Mouse (Mus musculus): ENCODE data around the gene Il12a. TPM values are rescaled to one million over a fixed set of nuclear protein-coding genes. Genes with fewer than 3 reads are reported as not detected.
"Not testable (repeated sequence)": the region's sequence is repeated elsewhere in the genome, so short reads cannot be mapped to it uniquely, and the experiment has no call there.

The Il12a gene
- polyA plus RNA-seq, 1 experiment from 2014 or later: 0.20 TPM

GRCm38 (mm10) chr3:68706307-68706706, 15.9 kb downstream of the Il12a start:
- Histone ChIP-seq H3K4me3 (no peak overlapping the region), H3K9me3 (replicated peaks) (no peaks in the 10 kb centered on the region), H3K4me1 (replicated peaks) (0 out of 2 replicates have a peak, but pooled peaks cover 5% of the 10 kb centered on the region), H3K36me3 (no peaks in the 10 kb centered on the region), H3K4me2 (no peak overlapping the region), H3K27me3 (replicated peaks) (no peaks in the 10 kb centered on the region), H3K9ac (no peak overlapping the region), H3K27ac (ENCODE audit: poor library complexity, severe bottlenecking) (no peak overlapping the region)
- WGBS: 81% methylated on average over 10 of the region's 10 CpGs
- no peak for ATAC-seq (ENCODE audit: insufficient number of reproducible peaks, low FRiP score)

GRCm38 (mm10) chr3:68708230-68708629, 17.8 kb downstream of the Il12a start:
- H3K36me3 ChIP-seq: no peaks in the 10 kb centered on the region
- 42% methylated on average over 8 of the region's 8 CpGs for WGBS
- no peak overlapping the region for H3K27ac ChIP-seq (ENCODE audit: poor library complexity, severe bottlenecking)
- ATAC-seq (ENCODE audit: insufficient number of reproducible peaks, low FRiP score): no peak
- H3K9me3 ChIP-seq (replicated peaks): no peaks in the 10 kb centered on the region
- H3K4me1 ChIP-seq (replicated peaks): 0 out of 2 replicates have a peak, but pooled peaks cover 5% of the 10 kb centered on the region
- H3K4me2 ChIP-seq: no peak overlapping the region
- no peak overlapping the region for H3K9ac ChIP-seq
- no peaks in the 10 kb centered on the region for H3K27me3 ChIP-seq (replicated peaks)
- H3K4me3 ChIP-seq: no peak overlapping the region

DNA sequence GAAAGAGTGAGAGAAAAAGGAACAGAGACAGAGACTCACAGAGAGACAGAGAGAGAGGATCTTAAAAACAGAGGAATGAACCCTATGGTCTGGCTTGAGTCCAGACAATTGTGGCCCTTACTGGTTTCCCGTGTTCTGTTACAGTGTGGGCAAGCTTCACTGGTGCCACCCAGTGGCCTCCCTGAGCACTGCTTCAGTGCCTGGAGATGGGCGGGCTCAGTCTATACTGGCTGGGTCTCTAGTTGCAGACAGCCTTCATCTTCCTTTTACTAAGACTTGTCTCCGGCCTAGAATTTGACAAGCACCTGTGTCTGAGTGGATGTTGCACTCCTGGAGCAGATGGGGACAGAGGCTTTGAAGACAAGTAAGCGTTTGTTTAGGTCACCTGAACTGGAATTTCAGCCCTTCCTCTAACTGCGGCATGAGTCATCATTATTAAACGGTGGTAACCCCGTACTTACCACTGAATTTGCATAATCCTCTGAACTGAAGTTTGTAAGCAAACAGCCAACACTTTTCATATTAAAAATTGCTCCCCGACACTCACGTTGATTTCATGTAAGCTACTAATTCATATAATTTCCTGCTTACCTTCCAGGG, 18.9 kb downstream of the Il12a start:
- WGBS: 51% methylated on average over 9 of the region's 9 CpGs
- H3K9ac ChIP-seq: no peak overlapping the region
- ATAC-seq (ENCODE audit: insufficient number of reproducible peaks, low FRiP score): peak; percentile 67; the same call in 1 of the 2 replicates
- no peaks in the 10 kb centered on the region for H3K27me3 ChIP-seq (replicated peaks)
- H3K27ac ChIP-seq (ENCODE audit: poor library complexity, severe bottlenecking): no peak overlapping the region
- H3K4me2 ChIP-seq: no peak overlapping the region
- H3K36me3 ChIP-seq: no peaks in the 10 kb centered on the region
- no peaks in the 10 kb centered on the region for H3K9me3 ChIP-seq (replicated peaks)
- no peak overlapping the region for H3K4me3 ChIP-seq
- H3K4me1 ChIP-seq (replicated peaks): 0 out of 2 replicates have a peak, but pooled peaks cover 5% of the 10 kb centered on the region

- Histone ChIP-seq H3K4me3 (no peak overlapping the region), H3K4me1 (replicated peaks) (no peaks in the 10 kb centered on the region), H3K9me3 (replicated peaks) (no peaks in the 10 kb centered on the region), H3K4me2 (no peak overlapping the region), H3K27me3 (replicated peaks) (no peaks in the 10 kb centered on the region), H3K27ac (ENCODE audit: poor library complexity, severe bottlenecking) (no peak overlapping the region), H3K9ac (no peak overlapping the region), H3K36me3 (no peaks in the 10 kb centered on the region)
- ATAC-seq (ENCODE audit: insufficient number of reproducible peaks, low FRiP score): no peak
- WGBS: 70% methylated on average over 1 of the region's 1 CpGs
Observed at GRCm38 (mm10) chr3:68710436-68710835, 20.0 kb downstream of the Il12a start.

DNA sequence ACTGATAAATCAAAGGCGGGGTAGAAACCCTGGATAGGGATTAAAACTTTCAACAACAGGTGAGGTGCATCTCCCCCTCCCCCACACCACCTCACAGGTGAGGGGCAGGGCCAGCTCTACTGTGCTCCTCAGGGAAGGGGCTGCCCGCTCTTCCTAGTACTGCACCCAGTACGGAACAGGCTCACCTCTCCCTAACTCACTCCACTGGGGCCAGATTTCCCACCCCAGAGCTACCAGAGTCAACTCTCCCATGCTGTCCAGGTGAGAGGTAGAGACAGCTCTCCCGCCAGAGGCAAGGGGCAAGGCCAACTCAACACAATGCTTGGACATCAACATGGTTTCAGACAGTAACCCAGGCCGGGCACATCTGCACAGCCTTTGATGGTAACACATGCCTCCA, 21.1 kb downstream of the Il12a start:
- Histone ChIP-seq H3K4me2 (no peak overlapping the region), H3K9ac (no peak overlapping the region), H3K9me3 (replicated peaks) (no peaks in the 10 kb centered on the region), H3K4me1 (replicated peaks) (no peaks in the 10 kb centered on the region), H3K27ac (ENCODE audit: poor library complexity, severe bottlenecking) (no peak overlapping the region), H3K27me3 (replicated peaks) (no peaks in the 10 kb centered on the region), H3K36me3 (no peaks in the 10 kb centered on the region), H3K4me3 (no peak overlapping the region)
- 86% methylated on average over 5 of the region's 5 CpGs for WGBS
- no peak for ATAC-seq (ENCODE audit: insufficient number of reproducible peaks, low FRiP score)

GRCm38 (mm10) chr3:68713550-68713949, 23.1 kb downstream of the Il12a start:
- no peak for ATAC-seq (ENCODE audit: insufficient number of reproducible peaks, low FRiP score)
- WGBS: 8% methylated on average over 7 of the region's 7 CpGs
- H3K27ac ChIP-seq (ENCODE audit: poor library complexity, severe bottlenecking): no peak overlapping the region
- H3K4me2 ChIP-seq: peak overlapping the region; percentile 54
- H3K4me1 ChIP-seq (replicated peaks): no peaks in the 10 kb centered on the region; the same call in 1 of the 2 replicates
- no peaks in the 10 kb centered on the region for H3K9me3 ChIP-seq (replicated peaks)
- no peaks in the 10 kb centered on the region for H3K27me3 ChIP-seq (replicated peaks)
- no peak overlapping the region for H3K9ac ChIP-seq
- H3K4me3 ChIP-seq: peak overlapping the region; percentile 34
- H3K36me3 ChIP-seq: no peaks in the 10 kb centered on the region

DNA sequence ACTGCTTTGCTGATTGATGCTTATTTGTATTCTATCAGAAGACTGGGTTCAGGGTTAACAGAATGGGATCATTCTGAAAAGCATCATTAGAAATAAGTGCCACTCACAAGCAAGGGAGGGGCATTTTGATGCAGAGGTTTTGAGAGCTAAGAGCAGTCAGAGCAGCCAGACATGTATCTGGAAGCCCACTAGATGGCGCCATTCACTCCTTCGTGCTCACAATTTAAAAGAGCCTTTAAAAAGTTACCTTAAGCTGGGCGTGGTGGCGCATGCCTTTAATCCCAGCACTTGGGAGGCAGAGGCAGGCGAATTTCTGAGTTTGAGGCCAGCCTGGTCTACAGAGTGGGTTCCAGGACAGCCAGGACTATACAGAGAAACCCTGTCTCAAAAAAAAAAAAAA, 26.9 kb downstream of the Il12a start:
- H3K36me3 ChIP-seq; ATAC-seq (ENCODE audit: insufficient number of reproducible peaks, low FRiP score); H3K4me2 ChIP-seq; H3K4me3 ChIP-seq; H3K27ac ChIP-seq (ENCODE audit: poor library complexity, severe bottlenecking); H3K4me1 ChIP-seq (replicated peaks); H3K27me3 ChIP-seq (replicated peaks); H3K9ac ChIP-seq; H3K9me3 ChIP-seq (replicated peaks): not testable (repeated sequence)
- 47% methylated on average over 5 of the region's 5 CpGs for WGBS

DNA sequence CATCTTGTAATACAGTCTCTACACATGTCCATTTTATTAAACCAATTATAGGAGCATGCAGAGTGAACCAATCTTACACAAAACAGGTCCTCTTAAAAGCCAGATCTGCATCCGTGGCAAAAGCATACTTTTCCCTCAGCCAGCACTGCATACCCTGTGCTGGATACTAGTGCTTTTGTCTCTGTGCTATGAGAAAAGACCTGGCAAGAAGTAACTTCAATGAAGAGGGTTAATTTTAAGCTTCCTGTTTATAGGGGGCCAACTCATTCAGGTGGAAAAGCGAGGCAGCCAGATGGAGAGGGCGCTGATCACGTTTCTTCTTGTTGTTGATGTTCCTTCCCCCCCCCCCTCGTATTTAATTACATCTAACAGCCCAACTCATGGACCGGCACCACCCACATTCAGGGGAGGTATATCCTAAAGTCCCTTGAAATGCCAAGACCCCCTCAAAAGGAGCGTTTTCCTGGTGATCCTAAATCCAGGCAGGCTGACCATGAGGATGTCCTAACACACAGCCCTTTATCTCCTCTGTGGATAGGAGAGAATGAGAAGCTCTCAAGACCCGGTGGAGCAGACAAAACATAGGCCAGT, 28.9 kb downstream of the Il12a start:
- H3K4me1 ChIP-seq (replicated peaks): no peaks in the 10 kb centered on the region; the same call in 1 of the 2 replicates
- ATAC-seq (ENCODE audit: insufficient number of reproducible peaks, low FRiP score): no peak
- H3K9me3 ChIP-seq (replicated peaks): no peaks in the 10 kb centered on the region
- H3K27me3 ChIP-seq (replicated peaks): no peaks in the 10 kb centered on the region
- no peaks in the 10 kb centered on the region for H3K36me3 ChIP-seq
- H3K27ac ChIP-seq (ENCODE audit: poor library complexity, severe bottlenecking): no peak overlapping the region
- 67% methylated on average over 8 of the region's 8 CpGs for WGBS
- H3K4me2 ChIP-seq: no peak overlapping the region
- H3K9ac ChIP-seq: no peak overlapping the region
- no peak overlapping the region for H3K4me3 ChIP-seq

GRCm38 (mm10) chr3:68720258-68720657, 29.8 kb downstream of the Il12a start:
- no peak for ATAC-seq (ENCODE audit: insufficient number of reproducible peaks, low FRiP score)
- WGBS: 41% methylated on average over 13 of the region's 13 CpGs
- H3K4me2 ChIP-seq: no peak overlapping the region

GRCm38 (mm10) chr3:68741955-68742354, 51.5 kb downstream of the Il12a start:
- Histone ChIP-seq H3K36me3 (no peaks in the 10 kb centered on the region), H3K9me3 (replicated peaks) (0 out of 2 replicates have a peak, but pooled peaks cover 2% of the 10 kb centered on the region), H3K27ac (ENCODE audit: poor library complexity, severe bottlenecking) (no peak overlapping the region), H3K4me2 (no peak overlapping the region), H3K27me3 (replicated peaks) (no peaks in the 10 kb centered on the region), H3K9ac (no peak overlapping the region), H3K4me3 (no peak overlapping the region), H3K4me1 (replicated peaks) (peaks cover 6% of the 10 kb centered on the region)
- WGBS: 47% methylated on average over 7 of the region's 7 CpGs
- no peak for ATAC-seq (ENCODE audit: insufficient number of reproducible peaks, low FRiP score)

More at GRCm38 (mm10) chr3:68720258-68720657, 29.8 kb downstream of the Il12a start:
- Histone ChIP-seq H3K36me3 (no peaks in the 10 kb centered on the region), H3K27ac (ENCODE audit: poor library complexity, severe bottlenecking) (no peak overlapping the region), H3K9ac (no peak overlapping the region), H3K27me3 (replicated peaks) (no peaks in the 10 kb centered on the region), H3K4me3 (no peak overlapping the region), H3K4me1 (replicated peaks) (no peaks in the 10 kb centered on the region; the same call in 1 of the 2 replicates), H3K9me3 (replicated peaks) (no peaks in the 10 kb centered on the region)

GRCm38 (mm10) chr3:68742718-68743471, 52.5 kb downstream of the Il12a start:
- no peak overlapping the region for H3K9ac ChIP-seq
- H3K4me1 ChIP-seq (replicated peaks): peaks cover 6% of the 10 kb centered on the region
- H3K4me3 ChIP-seq: no peak overlapping the region
- ATAC-seq (ENCODE audit: insufficient number of reproducible peaks, low FRiP score): no peak
- no peak overlapping the region for H3K4me2 ChIP-seq
- no peaks in the 10 kb centered on the region for H3K27me3 ChIP-seq (replicated peaks)
- 61% methylated on average over 9 of the region's 9 CpGs for WGBS
- H3K36me3 ChIP-seq: no peaks in the 10 kb centered on the region
- no peak overlapping the region for H3K27ac ChIP-seq (ENCODE audit: poor library complexity, severe bottlenecking)
- H3K9me3 ChIP-seq (replicated peaks): 0 out of 2 replicates have a peak, but pooled peaks cover 2% of the 10 kb centered on the region

Measured in heart, embryonic 12.5 days (tissue).